Mouse (Mus musculus): Measurements from ENCODE around the gene Col9a1. TPM values are rescaled to one million over a fixed set of nuclear protein-coding genes. Genes with fewer than 3 reads are reported as not detected.

The Col9a1 gene
- polyA plus RNA-seq, 1 experiment from 2014 or later = 7.6 TPM

GRCm38 (mm10) chr1:24195070-24195840 lies 17.8 kb downstream of the Col9a1 start:
- ATAC-seq (replicated peaks; ENCODE audit: extremely low read depth, insufficient read depth, low FRiP score) = no peak
- Histone ChIP-seq H3K9me3 (replicated peaks; ENCODE audit: control insufficient read depth, low read length) (no peaks in the 10 kb centered on the region), H3K27ac (ENCODE audit: low read length) (no peak overlapping the region), H3K4me2 (ENCODE audit: low read depth, low read length) (no peak overlapping the region), H3K36me3 (ENCODE audit: control insufficient read depth, insufficient read depth) (no peaks in the 10 kb centered on the region), H3K27me3 (ENCODE audit: control insufficient read depth, insufficient read depth, low read length) (no peaks in the 10 kb centered on the region), H3K9ac (ENCODE audit: low read length) (no peak overlapping the region), H3K4me3 (ENCODE audit: low read length) (no peak overlapping the region), H3K4me1 (ENCODE audit: control insufficient read depth, insufficient read depth, low read length) (no peaks in the 10 kb centered on the region)
- WGBS = 33% methylated on average over 12 of the region's 12 CpGs

- Histone ChIP-seq H3K36me3 (ENCODE audit: control insufficient read depth, insufficient read depth) (no peaks in the 10 kb centered on the region), H3K4me3 (ENCODE audit: low read length) (no peak overlapping the region), H3K4me2 (ENCODE audit: low read depth, low read length) (no peak overlapping the region), H3K27ac (ENCODE audit: low read length) (no peak overlapping the region), H3K4me1 (ENCODE audit: control insufficient read depth, insufficient read depth, low read length) (no peaks in the 10 kb centered on the region), H3K9ac (ENCODE audit: low read length) (no peak overlapping the region), H3K9me3 (replicated peaks; ENCODE audit: control insufficient read depth, low read length) (no peaks in the 10 kb centered on the region), H3K27me3 (ENCODE audit: control insufficient read depth, insufficient read depth, low read length) (no peaks in the 10 kb centered on the region)
- WGBS = 34% methylated on average over 3 of the region's 3 CpGs
- no peak for ATAC-seq (replicated peaks; ENCODE audit: extremely low read depth, insufficient read depth, low FRiP score)
Observed at GRCm38 (mm10) chr1:24195951-24196517, 18.6 kb downstream of the Col9a1 start.

DNA sequence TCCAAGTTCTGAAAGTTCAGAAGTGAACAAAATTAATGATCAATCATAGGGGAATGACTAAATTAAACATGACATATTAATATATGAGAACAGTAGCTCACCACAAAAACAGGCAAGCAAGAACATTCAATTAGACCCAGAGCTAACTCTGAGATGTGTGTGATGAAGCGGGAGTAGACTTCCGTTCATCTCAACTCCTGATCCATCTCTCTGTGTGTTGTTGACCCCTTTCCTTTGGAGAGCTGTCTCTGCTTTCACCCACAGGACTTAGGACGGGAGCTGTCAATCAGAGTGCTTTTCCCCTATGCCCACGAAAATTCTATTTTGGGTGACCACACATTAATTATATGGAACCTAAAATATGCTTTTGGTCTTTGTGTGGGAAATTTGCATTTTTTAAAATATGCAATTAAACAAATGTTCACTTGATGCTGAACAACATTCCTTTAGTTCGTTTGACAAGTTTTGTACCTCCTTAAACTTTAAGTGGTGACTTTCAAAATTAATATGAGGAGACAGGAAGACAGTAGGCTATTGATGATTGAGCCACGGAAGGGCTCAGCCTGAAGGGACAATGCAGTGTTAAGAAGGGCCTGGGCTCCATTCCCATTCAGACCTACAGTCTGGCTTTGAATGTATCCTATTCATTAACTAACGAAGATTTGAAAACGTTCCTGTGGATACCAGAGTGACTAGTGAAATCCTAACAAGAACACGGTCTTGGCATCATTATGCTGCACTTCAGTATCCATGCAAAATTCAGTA lies 34.4 kb downstream of the Col9a1 start:
- 72% methylated on average over 9 of the region's 9 CpGs for WGBS
- Histone ChIP-seq H3K4me1 (ENCODE audit: control insufficient read depth, insufficient read depth, low read length) (no peaks in the 10 kb centered on the region), H3K9ac (ENCODE audit: low read length) (no peak overlapping the region), H3K9me3 (replicated peaks; ENCODE audit: control insufficient read depth, low read length) (peaks cover 2% of the 10 kb centered on the region), H3K36me3 (ENCODE audit: control insufficient read depth, insufficient read depth) (no peaks in the 10 kb centered on the region), H3K27ac (ENCODE audit: low read length) (no peak overlapping the region), H3K27me3 (ENCODE audit: control insufficient read depth, insufficient read depth, low read length) (no peaks in the 10 kb centered on the region), H3K4me2 (ENCODE audit: low read depth, low read length) (no peak overlapping the region), H3K4me3 (ENCODE audit: low read length) (no peak overlapping the region)
- no peak for ATAC-seq (replicated peaks; ENCODE audit: extremely low read depth, insufficient read depth, low FRiP score)

DNA sequence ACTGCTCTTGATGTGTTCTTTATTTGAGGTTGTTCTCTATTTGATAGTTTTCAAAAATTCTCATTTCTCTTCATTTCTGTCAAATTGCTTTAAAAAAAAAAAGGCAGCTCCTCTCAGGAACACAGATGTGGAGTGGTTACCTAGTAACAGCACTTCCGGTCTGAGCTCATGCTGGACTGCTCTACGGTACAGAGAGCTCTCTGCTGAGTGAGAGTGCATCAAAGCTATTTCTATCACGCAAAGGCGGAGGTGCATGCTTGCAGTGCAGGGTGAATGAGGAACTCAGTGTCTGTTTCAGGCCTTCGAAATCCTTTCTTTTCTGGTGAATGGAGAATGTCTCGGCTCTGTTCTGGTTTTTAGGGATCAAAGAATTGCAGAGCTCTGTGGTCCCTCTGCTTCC lies 41.6 kb downstream of the Col9a1 start:
- WGBS = 35% methylated on average over 6 of the region's 6 CpGs
- Histone ChIP-seq H3K4me3 (ENCODE audit: low read length) (no peak overlapping the region), H3K4me1 (ENCODE audit: control insufficient read depth, insufficient read depth, low read length) (peaks cover 4% of the 10 kb centered on the region; the same call in 1 of the 2 replicates), H3K4me2 (ENCODE audit: low read depth, low read length) (no peak overlapping the region), H3K27me3 (ENCODE audit: control insufficient read depth, insufficient read depth, low read length) (no peaks in the 10 kb centered on the region), H3K9ac (ENCODE audit: low read length) (no peak overlapping the region), H3K27ac (ENCODE audit: low read length) (no peak overlapping the region), H3K36me3 (ENCODE audit: control insufficient read depth, insufficient read depth) (no peaks in the 10 kb centered on the region), H3K9me3 (replicated peaks; ENCODE audit: control insufficient read depth, low read length) (no peaks in the 10 kb centered on the region)
- no peak for ATAC-seq (replicated peaks; ENCODE audit: extremely low read depth, insufficient read depth, low FRiP score)

GRCm38 (mm10) chr1:24222231-24222630 lies 44.8 kb downstream of the Col9a1 start:
- Histone ChIP-seq H3K27ac (ENCODE audit: low read length) (no peak overlapping the region), H3K27me3 (ENCODE audit: control insufficient read depth, insufficient read depth, low read length) (no peaks in the 10 kb centered on the region), H3K36me3 (ENCODE audit: control insufficient read depth, insufficient read depth) (no peaks in the 10 kb centered on the region), H3K9me3 (replicated peaks; ENCODE audit: control insufficient read depth, low read length) (no peaks in the 10 kb centered on the region), H3K4me2 (ENCODE audit: low read depth, low read length) (no peak overlapping the region), H3K4me3 (ENCODE audit: low read length) (no peak overlapping the region), H3K9ac (ENCODE audit: low read length) (no peak overlapping the region), H3K4me1 (ENCODE audit: control insufficient read depth, insufficient read depth, low read length) (peaks cover 4% of the 10 kb centered on the region; the same call in 1 of the 2 replicates)
- WGBS = 75% methylated on average over 2 of the region's 2 CpGs
- no peak for ATAC-seq (replicated peaks; ENCODE audit: extremely low read depth, insufficient read depth, low FRiP score)

- no peak for ATAC-seq (replicated peaks; ENCODE audit: extremely low read depth, insufficient read depth, low FRiP score)
- Histone ChIP-seq H3K4me3 (ENCODE audit: low read length) (no peak overlapping the region), H3K4me2 (ENCODE audit: low read depth, low read length) (no peak overlapping the region), H3K36me3 (ENCODE audit: control insufficient read depth, insufficient read depth) (no peaks in the 10 kb centered on the region), H3K4me1 (ENCODE audit: control insufficient read depth, insufficient read depth, low read length) (peaks cover 4% of the 10 kb centered on the region; the same call in 1 of the 2 replicates), H3K27ac (ENCODE audit: low read length) (no peak overlapping the region), H3K27me3 (ENCODE audit: control insufficient read depth, insufficient read depth, low read length) (no peaks in the 10 kb centered on the region), H3K9me3 (replicated peaks; ENCODE audit: control insufficient read depth, low read length) (no peaks in the 10 kb centered on the region), H3K9ac (ENCODE audit: low read length) (no peak overlapping the region)
- 83% methylated on average over 8 of the region's 8 CpGs for WGBS
Observed at GRCm38 (mm10) chr1:24222981-24223612, 45.7 kb downstream of the Col9a1 start.

DNA sequence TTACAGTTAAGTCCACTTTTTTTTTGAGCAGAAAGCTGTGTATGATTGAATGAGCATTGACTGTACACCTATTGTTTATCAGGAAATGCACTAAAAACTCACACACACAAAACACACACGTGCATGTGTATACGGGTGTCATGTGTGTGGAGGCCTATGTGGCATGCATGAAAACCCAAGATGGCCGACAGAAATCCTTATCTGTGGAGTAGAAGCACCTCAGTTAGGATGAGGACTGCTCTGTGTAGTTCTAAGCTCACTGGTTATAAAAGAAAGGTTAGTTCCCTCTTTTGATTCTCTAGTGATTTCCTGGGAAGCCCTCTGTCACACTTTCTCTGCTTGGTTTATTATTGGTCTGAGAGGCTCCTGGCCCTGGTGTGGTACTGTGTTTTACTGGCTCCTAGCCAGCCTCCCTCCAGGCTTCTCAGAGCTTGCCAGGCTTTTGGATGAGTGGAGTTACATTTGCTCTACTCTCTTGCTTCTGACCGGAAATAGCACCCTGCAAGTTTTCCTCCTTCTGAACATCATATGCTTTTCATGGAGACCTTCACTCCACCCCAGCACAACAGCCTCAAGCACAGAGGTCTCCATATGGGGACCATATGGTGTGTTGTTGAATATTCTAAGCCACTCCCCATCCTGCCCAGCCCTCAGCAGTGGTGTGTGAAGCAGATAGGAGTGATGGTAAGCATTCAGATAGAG lies 48.6 kb downstream of the Col9a1 start:
- 62% methylated on average over 4 of the region's 4 CpGs for WGBS
- no peaks in the 10 kb centered on the region for H3K4me1 ChIP-seq (ENCODE audit: control insufficient read depth, insufficient read depth, low read length)
- H3K4me2 ChIP-seq (ENCODE audit: low read depth, low read length) = no peak overlapping the region
- H3K9me3 ChIP-seq (replicated peaks; ENCODE audit: control insufficient read depth, low read length) = no peaks in the 10 kb centered on the region
- no peaks in the 10 kb centered on the region for H3K36me3 ChIP-seq (ENCODE audit: control insufficient read depth, insufficient read depth)
- no peaks in the 10 kb centered on the region for H3K27me3 ChIP-seq (ENCODE audit: control insufficient read depth, insufficient read depth, low read length)
- H3K4me3 ChIP-seq (ENCODE audit: low read length) = no peak overlapping the region
- no peak; the same call in 1 of the 2 replicates for ATAC-seq (replicated peaks; ENCODE audit: extremely low read depth, insufficient read depth, low FRiP score)
- 0 out of 2 replicates have a peak overlapping the region, but pooled peaks have one; percentile 4 for H3K27ac ChIP-seq (ENCODE audit: low read length)
- no peak overlapping the region for H3K9ac ChIP-seq (ENCODE audit: low read length)

DNA sequence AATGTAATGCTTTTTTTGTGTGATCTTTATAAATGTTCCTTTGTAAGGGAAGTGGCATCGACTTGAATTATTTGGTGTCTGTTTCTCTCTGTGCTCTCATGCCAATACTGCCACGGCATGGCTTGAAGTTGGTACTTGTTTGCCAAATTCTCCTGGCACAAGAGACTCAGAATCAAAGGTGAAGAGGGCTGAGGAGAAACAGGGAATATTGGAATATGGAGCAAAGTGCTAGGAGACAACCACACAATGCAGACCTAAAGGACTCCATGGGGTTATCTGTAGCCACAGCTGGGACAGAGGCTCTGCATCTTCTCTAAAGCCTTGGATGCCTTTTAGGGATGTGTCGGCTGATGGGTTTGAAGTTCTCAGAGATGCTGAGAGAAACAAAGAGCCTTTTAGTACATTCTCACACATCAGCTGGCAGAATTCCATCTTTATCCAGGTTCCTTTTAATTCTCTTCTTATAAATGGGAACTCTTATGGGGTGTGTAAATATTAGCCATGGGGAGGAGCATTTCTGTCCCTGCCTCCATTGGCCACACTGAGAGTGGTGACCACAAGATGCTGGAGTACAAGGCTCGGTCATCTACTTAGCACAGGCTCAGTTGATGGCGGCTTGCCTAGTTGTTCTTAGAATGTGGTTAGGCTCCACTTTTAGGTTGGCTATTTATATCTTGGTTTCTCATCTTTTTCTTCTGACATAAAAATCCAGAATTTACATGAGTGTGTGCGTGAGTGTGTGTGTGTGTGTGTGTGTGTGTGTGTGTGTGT lies 49.7 kb downstream of the Col9a1 start:
- Histone ChIP-seq H3K9ac (ENCODE audit: low read length) (no peak overlapping the region), H3K4me1 (ENCODE audit: control insufficient read depth, insufficient read depth, low read length) (no peaks in the 10 kb centered on the region), H3K9me3 (replicated peaks; ENCODE audit: control insufficient read depth, low read length) (no peaks in the 10 kb centered on the region), H3K4me2 (ENCODE audit: low read depth, low read length) (no peak overlapping the region), H3K4me3 (ENCODE audit: low read length) (no peak overlapping the region), H3K36me3 (ENCODE audit: control insufficient read depth, insufficient read depth) (no peaks in the 10 kb centered on the region), H3K27me3 (ENCODE audit: control insufficient read depth, insufficient read depth, low read length) (no peaks in the 10 kb centered on the region), H3K27ac (ENCODE audit: low read length) (no peak overlapping the region)
- WGBS = 61% methylated on average over 6 of the region's 6 CpGs
- ATAC-seq (replicated peaks; ENCODE audit: extremely low read depth, insufficient read depth, low FRiP score) = no peak

All from heart, embryonic 16.5 days (tissue).